Mouse (Mus musculus): ENCODE measurements around the gene Thyn1.

Thyn1 gene

GRCm38 (mm10) chr9:26999461-27000395 is at the start of gene Thyn1, which contains the start of gene Acad8:
Gene Thyn1, plus strand, starts transcription at chr9:26999710.
Gene Acad8, minus strand, starts transcription at chr9:26999566.
- in situ Hi-C loops (cut with MboI, MseI) = no loop called here

GRCm38 (mm10) chr9:26977754-26978153 is 21.8 kb upstream of the Thyn1 start:
- in situ Hi-C loops (cut with MboI, MseI) = no loop called here

GRCm38 (mm10) chr9:26978776-26979175 is 20.7 kb upstream of the Thyn1 start:
- in situ Hi-C loops (cut with MboI, MseI) = no loop called here

GRCm38 (mm10) chr9:26985090-26985613 is 14.4 kb upstream of the Thyn1 start:
- in situ Hi-C loops (cut with MboI, MseI) = no loop called here

GRCm38 (mm10) chr9:26985668-26986277 is 13.7 kb upstream of the Thyn1 start:
- in situ Hi-C loops (cut with MboI, MseI) = no loop called here

- in situ Hi-C loops (cut with MboI, MseI) = no loop called here
Observed at GRCm38 (mm10) chr9:26990181-26990580, 9.3 kb upstream of the Thyn1 start.

GRCm38 (mm10) chr9:26993118-26993517 is 6.4 kb upstream of the Thyn1 start:
- in situ Hi-C loops (cut with MboI, MseI) = no loop called here

GRCm38 (mm10) chr9:26993900-26994299 is 5.6 kb upstream of the Thyn1 start:
- in situ Hi-C loops (cut with MboI, MseI) = no loop called here

GRCm38 (mm10) chr9:26997062-26997461 is 2.4 kb upstream of the Thyn1 start:
- in situ Hi-C loops (cut with MboI, MseI) = no loop called here

GRCm38 (mm10) chr9:26997501-26997900 is 2.0 kb upstream of the Thyn1 start:
- in situ Hi-C loops (cut with MboI, MseI) = no loop called here

GRCm38 (mm10) chr9:26998669-26999460 is 645 bp upstream of the Thyn1 start:
- in situ Hi-C loops (cut with MboI, MseI) = no loop called here

- in situ Hi-C loops (cut with MboI, MseI) = no loop called here
Observed at GRCm38 (mm10) chr9:27005231-27005630, 5.7 kb downstream of the Thyn1 start.

GRCm38 (mm10) chr9:27005933-27006332 is 6.4 kb downstream of the Thyn1 start:
- in situ Hi-C loops (cut with MboI, MseI) = no loop called here

- in situ Hi-C loops (cut with MboI, MseI) = no loop called here
Observed at GRCm38 (mm10) chr9:27006866-27007265, 7.4 kb downstream of the Thyn1 start.

- in situ Hi-C loops (cut with MboI, MseI) = no loop called here
Observed at GRCm38 (mm10) chr9:27009231-27009630, 9.7 kb downstream of the Thyn1 start.

- in situ Hi-C loops (cut with MboI, MseI) = no loop called here
Observed at GRCm38 (mm10) chr9:27011572-27011971, 12.1 kb downstream of the Thyn1 start.

GRCm38 (mm10) chr9:27018961-27019360 is 19.5 kb downstream of the Thyn1 start:
- in situ Hi-C loops (cut with MboI, MseI) = no loop called here

- in situ Hi-C loops (cut with MboI, MseI) = no loop called here
Observed at GRCm38 (mm10) chr9:27023681-27024080, 24.2 kb downstream of the Thyn1 start.

- in situ Hi-C loops (cut with MboI, MseI) = loop anchor here (25.0 kb wide), 1 partner anchor 1889 kb away; no protein-coding TSS in a partner anchor
Observed at GRCm38 (mm10) chr9:27026708-27027107, 27.2 kb downstream of the Thyn1 start.

- in situ Hi-C loops (cut with MboI, MseI) = loop anchor here (25.0 kb wide), 1 partner anchor 1892 kb away; no protein-coding TSS in a partner anchor
Observed at GRCm38 (mm10) chr9:27029022-27029827, 29.7 kb downstream of the Thyn1 start.
